Mouse (Mus musculus): Measurements from ENCODE around the gene Lif. TPM values are rescaled to one million over a fixed set of nuclear protein-coding genes. Genes with fewer than 3 reads are reported as not detected.
A peak's percentile ranks its signal among the peaks of the same experiment; 100 is the strongest.

Lif gene
- total RNA-seq (2017): 19.3 and 22.7 TPM in 2 replicates

DNA sequence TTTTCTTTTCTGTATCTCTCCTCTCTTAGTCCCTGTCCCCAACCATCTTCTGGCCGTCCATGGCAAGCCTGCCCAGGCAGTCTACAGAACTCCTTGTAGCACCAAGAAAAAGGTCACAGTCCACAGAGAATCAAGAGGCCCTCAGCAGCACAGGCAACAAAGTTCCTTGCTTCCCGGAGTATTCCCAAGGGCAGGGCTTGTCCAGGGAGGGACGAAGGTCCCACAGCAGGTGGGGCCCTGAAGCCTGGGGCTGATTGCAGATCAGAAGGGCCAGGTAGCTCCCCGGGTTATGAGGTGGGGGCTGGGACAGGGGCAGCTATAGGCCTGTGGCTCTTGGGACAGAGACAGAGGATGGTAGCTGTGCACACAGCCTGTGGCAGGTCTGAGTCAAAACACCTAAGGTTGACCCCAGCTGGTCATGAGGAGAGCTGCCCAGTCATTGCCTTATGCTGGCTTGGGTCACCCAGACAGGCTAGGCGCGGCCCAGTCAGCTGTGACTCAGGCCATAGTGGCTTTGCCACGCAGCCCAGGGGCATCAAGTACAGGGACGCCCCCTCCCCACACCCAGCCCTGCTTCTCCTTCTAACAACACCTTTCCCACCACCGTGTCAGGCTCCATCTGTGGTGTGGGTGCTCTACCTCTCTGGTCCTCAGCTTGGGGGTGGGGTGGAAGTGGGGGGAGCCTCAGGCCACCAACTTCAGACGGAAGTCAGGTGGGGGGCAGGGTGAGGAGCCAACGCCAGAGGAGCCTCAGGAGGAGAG lies at the start of gene Lif:
Gene Lif (plus strand): TSS at position 712 of the 762 bp plus-strand sequence.
- ATAC-seq (replicated peaks in 1 of 2; ENCODE audit: insufficient read depth in 1 of 2, low FRiP score in 2 of 2, low TSS enrichment in 1 of 2, low read depth in 1 of 2, poor library complexity in 2 of 2, severe bottlenecking in 2 of 2): no peak

DNA sequence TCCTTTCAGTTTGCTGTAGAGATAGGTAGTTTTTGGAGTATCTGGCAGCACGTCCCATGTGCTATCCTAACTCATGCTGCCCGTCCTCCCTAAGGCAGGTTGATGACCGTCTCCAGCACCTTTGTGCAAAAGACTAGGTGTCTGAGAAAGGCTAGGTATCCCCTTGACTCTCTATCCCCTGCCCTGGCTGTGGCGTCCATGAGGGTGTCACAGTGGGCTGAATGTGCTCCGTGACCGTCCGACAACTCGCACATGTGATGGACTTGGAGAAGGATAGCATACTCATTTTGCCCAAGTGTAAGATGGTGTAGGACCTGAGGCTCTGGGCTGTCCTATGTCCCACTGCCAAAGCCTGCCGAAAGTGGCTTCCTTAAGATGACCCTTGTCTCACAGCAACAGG lies 49.7 kb upstream of the Lif start:
- ATAC-seq (replicated peaks in 1 of 2; ENCODE audit: insufficient read depth in 1 of 2, low FRiP score in 2 of 2, low TSS enrichment in 1 of 2, low read depth in 1 of 2, poor library complexity in 2 of 2, severe bottlenecking in 2 of 2): no peak

DNA sequence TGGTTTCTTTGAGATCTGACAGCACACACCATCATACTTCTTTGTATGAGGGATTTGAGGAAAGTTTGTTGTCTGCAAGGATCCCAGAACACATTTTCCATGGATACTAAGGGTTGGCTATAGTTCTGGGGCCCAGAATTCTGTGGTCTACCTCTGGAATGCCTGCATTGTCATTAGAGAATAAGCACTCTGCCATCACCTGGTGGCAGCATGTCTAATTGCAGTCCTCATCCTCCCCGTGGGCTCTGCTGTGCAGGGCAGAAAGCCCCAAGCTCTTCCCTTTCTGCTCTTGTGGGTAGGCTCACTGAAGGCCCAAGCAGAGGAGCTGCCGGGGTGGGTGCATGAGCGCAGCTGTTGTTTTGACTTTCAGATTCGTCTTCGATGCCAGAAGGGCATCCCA lies 47.8 kb upstream of the Lif start:
- ATAC-seq (replicated peaks in 1 of 2; ENCODE audit: insufficient read depth in 1 of 2, low FRiP score in 2 of 2, low TSS enrichment in 1 of 2, low read depth in 1 of 2, poor library complexity in 2 of 2, severe bottlenecking in 2 of 2): no peak; a peak in 1 of 4 replicates

DNA sequence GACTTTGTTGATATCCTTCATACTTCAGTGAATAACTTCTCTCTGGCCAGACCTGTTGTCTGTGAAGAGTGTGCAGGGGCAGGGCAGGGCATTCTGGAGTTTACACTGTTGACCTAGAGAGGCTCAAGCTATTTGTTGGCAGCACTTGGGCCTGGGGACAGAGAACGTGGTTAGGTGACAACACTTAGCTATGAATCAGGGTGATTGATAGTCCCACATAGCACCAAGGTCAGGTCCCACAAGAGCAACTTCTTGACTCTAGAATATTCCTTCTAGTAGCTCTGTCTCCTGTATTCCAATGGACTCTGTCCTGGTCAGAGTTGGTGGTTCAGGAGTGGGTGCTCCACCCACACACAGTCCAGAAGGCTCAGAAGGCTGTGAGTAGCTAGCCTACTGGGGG lies 46.6 kb upstream of the Lif start:
- no peak for ATAC-seq (replicated peaks in 1 of 2; ENCODE audit: insufficient read depth in 1 of 2, low FRiP score in 2 of 2, low TSS enrichment in 1 of 2, low read depth in 1 of 2, poor library complexity in 2 of 2, severe bottlenecking in 2 of 2)

DNA sequence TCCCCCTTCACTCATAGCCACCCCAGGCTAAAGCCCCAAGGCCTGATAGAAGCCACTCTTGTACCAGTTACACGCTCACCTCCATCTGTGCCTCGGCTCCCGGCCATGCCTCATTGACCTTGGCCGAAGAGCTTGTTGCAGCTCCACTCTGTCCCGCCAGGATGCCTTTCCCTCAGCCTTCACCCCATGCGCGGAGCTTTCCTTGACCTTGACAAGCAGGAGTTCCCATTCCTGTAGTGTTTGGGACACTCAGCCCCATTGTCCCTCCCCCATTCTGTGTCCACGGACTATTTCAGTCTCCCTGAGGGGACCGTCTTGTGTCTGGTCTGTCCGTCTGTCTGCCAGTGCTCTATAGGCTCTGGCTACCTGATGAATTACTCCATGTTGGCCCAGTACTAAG lies 44.2 kb upstream of the Lif start:
- no peak for ATAC-seq (replicated peaks in 1 of 2; ENCODE audit: insufficient read depth in 1 of 2, low FRiP score in 2 of 2, low TSS enrichment in 1 of 2, low read depth in 1 of 2, poor library complexity in 2 of 2, severe bottlenecking in 2 of 2)

DNA sequence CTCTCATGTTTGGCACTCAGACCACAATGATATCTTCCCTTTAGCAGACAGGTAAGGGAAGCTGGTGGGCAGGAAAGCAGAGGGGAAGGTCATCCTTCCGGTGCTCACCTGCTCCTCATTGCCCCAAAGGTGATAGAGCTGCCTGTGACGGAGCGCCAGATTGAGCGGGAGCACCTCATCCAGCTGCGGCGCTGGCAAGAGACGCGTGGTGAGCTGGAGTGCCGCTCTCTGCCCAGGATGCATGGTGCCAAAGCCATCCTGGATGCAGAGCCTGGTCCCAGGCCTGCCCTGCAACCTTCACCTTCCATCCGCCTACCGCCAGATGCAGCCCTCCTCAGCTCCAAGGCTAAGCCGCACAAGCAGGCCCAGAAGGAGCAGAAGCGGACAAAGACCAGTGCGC lies 42.8 kb upstream of the Lif start:
- ATAC-seq (replicated peaks in 1 of 2; ENCODE audit: insufficient read depth in 1 of 2, low FRiP score in 2 of 2, low TSS enrichment in 1 of 2, low read depth in 1 of 2, poor library complexity in 2 of 2, severe bottlenecking in 2 of 2): no peak

DNA sequence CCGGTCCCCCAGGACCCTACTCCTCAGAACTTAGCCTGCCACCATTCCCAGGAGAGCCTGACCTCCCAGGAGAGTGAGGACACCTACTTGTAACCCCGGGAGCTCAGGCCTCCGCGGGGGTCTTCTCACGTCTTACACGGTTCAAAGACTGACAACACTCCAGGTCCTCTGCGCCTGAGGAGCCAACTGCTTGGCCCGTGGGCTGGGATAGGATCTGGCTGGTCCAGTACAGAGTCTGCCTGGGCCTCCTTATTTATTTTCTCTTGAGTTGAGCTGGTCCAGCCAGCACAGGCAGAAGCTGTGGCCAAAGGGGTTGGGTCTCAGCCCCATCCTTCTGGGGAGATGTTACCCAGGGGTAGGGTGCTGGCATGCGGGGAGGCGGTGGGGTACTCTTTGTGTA lies 42.3 kb upstream of the Lif start:
- ATAC-seq (replicated peaks in 1 of 2; ENCODE audit: insufficient read depth in 1 of 2, low FRiP score in 2 of 2, low TSS enrichment in 1 of 2, low read depth in 1 of 2, poor library complexity in 2 of 2, severe bottlenecking in 2 of 2): no peak

DNA sequence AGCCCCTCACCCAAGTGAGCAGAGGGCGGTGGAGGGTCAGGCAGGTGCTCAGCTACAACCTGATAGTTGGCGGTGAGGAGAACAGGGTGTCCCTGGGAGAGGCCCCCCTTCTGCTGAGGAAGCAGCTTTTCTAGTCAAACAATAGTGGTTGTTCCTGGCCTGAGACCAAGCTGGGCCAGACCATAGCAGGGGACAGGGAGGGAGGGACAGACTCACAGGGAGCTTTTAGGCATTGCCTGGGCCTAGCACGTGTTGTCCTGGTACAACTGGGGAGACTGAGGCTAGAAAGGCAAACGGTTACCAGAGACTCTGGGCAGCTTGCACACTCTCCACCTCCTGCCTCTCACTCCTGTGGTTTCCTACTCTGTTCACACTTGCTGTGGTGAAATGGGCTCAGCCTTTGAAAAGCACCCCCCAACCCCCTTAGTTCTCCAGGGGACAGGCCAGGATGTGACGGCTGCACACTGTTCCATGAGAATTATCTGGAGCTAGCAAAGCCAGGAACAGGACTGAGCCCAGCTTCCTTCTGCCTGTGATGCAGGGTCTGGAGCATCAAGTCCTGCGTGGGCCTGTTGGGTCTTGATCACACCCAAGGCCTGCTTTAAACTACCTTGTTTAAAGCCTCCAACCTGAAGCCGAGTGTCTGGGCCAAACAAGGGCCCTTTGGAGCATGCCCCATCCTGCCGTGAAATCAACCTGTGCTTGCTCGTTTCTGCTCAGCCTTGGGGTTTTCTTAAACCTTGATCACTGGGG lies 40.9 kb upstream of the Lif start:
- peak; percentile 26 to 30; a peak in 3 of 4 replicates for ATAC-seq (replicated peaks in 1 of 2; ENCODE audit: insufficient read depth in 1 of 2, low FRiP score in 2 of 2, low TSS enrichment in 1 of 2, low read depth in 1 of 2, poor library complexity in 2 of 2, severe bottlenecking in 2 of 2)

DNA sequence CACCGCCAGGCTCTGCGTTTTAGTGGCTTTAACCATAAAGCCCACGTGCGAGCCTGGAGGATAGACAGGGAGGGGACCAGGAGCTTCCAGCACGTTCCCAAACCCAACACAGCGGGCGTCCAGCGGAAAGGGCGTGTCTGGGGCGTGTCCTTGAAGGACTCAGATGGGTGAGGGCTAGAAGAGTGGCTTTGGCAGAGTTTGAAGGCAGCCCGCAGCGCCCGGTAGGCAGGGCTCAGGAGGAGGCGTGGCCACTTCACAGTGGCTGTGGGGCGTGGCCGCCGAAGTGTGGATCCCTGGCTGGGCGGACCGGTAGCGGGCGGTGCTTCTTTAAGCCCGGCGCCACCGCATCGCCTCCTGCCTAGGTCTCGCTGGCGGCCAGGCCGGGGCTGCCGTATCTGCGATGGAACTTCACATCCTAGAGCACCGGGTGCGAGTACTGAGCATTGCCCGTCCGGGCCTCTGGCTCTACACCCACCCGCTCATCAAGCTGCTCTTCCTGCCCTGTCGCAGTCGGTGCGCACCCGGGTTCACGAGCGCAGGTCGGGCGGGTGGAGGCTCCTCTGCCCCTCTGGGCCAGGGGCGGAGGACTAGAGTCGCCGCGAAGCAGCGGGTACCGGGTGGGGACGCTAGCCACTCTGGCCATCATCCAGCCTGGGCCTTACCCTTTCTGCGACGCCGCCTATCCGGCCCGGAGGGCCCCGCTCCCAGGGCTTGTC lies 39.3 kb upstream of the Lif start, which contains the start of gene Castor1:
Gene Castor1 (plus strand): TSS at position 312 of the 716 bp plus-strand sequence.
- peak; percentile 80 to 86 for ATAC-seq (replicated peaks in 1 of 2; ENCODE audit: insufficient read depth in 1 of 2, low FRiP score in 2 of 2, low TSS enrichment in 1 of 2, low read depth in 1 of 2, poor library complexity in 2 of 2, severe bottlenecking in 2 of 2)

DNA sequence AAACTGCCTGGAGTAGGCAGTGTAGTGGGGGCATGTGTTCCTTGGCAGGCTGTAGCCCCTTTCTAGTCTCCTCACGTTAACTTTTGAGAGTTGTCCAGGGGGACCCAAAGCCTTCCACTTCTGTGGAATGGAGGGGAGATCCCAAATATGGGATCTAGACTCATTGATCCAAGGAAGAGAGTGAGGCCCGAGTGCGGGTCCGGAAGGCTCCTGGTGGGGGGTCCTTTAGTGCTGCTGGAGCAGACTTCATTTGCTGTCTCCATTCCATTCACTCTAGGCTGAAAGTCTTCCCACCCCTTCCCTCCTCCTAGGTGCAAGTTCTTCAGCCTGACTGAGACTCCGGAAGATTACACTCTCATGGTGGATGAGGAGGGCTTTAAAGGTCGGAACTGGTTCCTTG lies 38.7 kb upstream of the Lif start:
- no peak for ATAC-seq (replicated peaks in 1 of 2; ENCODE audit: insufficient read depth in 1 of 2, low FRiP score in 2 of 2, low TSS enrichment in 1 of 2, low read depth in 1 of 2, poor library complexity in 2 of 2, severe bottlenecking in 2 of 2)

DNA sequence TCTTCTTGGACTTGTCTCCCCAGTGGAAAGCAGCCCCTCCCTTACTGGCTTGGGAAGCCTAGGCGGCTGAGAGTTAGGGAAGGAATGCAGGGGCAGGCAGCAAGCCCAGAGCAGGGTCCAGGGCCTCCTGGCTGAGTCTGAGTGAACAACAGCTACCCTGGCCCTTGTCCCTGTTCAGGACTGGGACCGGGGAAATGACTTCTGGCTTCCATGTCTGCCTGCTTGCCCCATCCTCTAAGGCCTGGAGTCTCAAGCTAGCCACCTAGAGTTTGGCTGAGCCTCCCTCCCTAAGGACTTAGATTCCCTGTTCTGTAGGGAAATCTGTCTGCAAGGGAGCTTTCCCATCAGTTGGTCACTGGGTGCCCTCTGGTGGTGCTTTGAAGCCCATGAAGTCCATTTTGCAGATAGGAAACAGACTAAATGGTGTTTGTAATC lies 38.0 kb upstream of the Lif start:
- ATAC-seq (replicated peaks in 1 of 2; ENCODE audit: insufficient read depth in 1 of 2, low FRiP score in 2 of 2, low TSS enrichment in 1 of 2, low read depth in 1 of 2, poor library complexity in 2 of 2, severe bottlenecking in 2 of 2): no peak

DNA sequence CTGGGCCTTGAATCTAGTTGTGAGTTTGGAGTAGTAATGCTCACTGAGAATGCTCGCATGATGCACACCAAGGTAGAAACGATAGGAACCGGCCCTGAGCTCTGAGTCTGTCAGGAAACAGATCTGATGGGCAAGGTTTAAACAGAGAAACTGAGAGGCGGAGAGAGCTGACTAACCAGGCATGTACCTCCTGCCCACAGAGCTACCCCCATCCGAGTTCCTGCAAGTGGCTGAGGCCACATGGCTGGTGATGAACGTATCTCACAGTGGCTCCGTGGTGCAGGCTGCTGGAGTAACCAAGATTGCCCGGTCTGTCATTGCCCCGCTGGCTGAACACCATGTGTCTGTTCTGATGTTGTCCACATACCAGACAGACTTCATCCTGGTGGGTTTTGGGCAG lies 37.4 kb upstream of the Lif start:
- ATAC-seq (replicated peaks in 1 of 2; ENCODE audit: insufficient read depth in 1 of 2, low FRiP score in 2 of 2, low TSS enrichment in 1 of 2, low read depth in 1 of 2, poor library complexity in 2 of 2, severe bottlenecking in 2 of 2): no peak

DNA sequence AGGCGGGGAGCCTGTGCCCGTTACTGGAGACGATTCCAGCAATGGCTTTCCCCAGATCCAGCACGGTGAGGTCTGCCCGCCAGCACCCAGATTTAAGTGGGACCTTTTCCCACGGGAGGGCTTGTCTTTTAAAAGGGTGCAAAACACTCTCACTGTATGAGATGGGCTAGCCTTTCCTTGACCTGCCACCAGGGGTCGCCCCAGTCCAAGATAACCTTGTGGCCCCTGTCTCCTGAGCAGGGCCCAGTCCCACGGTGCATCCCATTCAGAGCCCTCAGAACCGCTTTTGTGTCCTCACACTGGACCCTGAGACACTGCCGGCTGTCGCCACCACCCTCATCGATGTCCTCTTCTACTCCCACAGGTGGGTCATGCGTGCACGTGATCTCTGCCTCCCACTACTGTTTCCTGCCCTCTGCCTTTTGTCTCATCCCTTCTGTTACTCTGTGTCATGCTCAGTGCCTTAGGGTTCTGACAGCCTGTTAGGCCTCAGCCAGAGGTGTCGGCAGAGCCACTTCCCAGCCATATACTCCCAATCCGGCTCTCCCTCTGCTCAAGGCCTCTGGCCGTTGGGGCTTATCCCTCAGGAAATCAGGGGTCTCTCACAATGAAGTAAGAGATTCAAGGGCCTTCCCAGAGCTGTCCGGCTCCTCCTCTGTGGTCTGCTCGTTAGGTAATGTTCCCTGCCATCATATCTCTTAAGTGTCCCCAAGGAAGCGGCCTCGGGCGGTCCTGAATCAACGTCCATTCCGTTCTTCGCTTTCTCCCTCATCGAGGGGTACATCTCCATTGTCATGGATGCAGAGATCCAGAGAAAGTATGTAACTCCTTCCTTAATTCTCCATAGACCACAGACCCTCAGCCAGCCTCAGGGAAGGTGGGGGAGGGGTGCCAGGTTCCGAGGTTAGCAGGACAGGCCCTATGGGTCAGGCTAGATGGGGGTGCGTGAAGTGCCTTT lies 36.6 kb upstream of the Lif start:
- ATAC-seq (replicated peaks in 1 of 2; ENCODE audit: insufficient read depth in 1 of 2, low FRiP score in 2 of 2, low TSS enrichment in 1 of 2, low read depth in 1 of 2, poor library complexity in 2 of 2, severe bottlenecking in 2 of 2): peak; percentile 42 to 54; a peak in 2 of 4 replicates

DNA sequence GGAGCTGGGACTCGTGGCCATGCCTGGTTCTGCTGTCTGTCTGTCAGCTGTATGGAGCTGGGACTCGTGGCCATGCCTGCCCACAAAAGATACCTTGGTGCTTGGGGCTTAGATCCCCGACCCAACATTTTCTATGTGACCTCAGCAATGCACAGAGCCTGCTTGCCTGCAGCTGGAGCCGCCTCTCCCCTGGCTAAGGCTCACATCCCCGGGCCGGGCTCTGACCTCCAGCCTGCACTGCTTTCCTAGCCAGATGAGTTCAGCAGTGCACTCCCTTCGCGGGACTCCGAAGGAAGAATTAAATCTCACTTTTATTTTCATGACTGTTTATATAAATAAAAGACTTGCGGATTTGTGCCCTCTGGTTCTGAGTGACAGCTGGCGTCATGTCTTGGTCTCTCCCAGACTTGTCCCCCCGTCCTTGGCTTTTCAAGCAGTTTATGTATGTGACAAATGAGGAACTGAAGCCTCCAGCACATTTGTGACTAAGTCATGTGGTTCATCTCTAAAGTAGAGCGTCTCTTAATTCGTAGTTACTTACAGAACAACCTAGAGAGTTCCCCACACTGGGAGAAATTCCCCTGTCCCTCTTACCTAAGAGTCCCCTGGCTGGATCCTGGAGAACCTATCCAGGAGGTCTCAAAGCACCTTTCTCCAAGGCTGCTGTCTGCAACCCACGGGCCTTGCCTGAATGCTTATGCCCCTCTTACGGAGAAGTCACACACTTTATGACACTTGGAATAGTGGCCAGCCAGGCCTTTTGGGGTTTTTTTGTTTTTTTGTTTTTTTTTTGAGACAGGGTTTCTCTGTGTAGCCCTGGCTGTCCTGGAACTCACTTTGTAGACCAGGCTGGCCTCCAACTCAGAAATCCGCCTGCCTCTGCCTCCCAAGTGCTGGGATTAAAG lies 35.1 kb upstream of the Lif start:
- ATAC-seq (replicated peaks in 1 of 2; ENCODE audit: insufficient read depth in 1 of 2, low FRiP score in 2 of 2, low TSS enrichment in 1 of 2, low read depth in 1 of 2, poor library complexity in 2 of 2, severe bottlenecking in 2 of 2): peak in 1 of 2 experiments; percentile 12; a peak in 2 of 4 replicates

DNA sequence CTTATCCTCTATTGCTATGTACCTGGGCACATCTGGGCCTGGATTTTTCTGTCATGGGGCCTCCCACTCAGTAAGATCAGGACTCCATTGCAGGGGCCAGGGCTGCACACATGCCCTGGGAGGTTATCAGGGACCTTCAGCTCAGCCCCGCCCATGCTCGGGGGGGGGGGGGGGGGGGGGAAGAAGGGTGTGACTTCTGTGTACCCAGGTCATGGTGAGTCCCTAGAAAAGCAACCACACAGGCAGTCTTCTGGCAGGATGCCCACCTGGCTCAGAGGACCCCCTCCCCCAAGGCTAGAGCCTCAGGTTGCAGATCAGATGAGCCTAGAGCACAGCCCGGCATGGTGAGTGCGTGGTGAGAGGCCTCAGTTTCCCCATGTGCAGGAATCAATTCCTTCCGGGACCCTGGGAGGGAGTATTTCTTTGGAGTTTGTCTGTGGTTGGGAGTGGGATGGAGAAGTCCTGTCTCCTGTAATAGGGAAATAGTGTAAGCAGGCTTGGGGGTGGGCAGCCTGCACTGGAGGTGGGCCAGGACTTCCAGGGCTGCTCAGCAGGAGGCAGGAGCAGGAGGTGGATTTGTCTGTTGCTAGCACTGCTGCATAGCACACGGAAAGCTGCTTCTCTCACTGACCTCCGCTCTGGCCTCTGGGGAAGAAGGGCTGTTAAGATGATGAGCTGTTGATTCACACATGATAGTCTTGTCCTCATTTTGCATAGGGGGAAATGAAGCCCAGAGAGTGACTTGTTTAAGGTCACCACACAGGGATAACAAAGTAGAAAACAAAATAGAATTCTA lies 33.8 kb upstream of the Lif start:
- ATAC-seq (replicated peaks in 1 of 2; ENCODE audit: insufficient read depth in 1 of 2, low FRiP score in 2 of 2, low TSS enrichment in 1 of 2, low read depth in 1 of 2, poor library complexity in 2 of 2, severe bottlenecking in 2 of 2): no peak

Measured in hematopoietic stem cell, adult 5-6 weeks (primary cell).